In genomic region chr1:45905107-45905821, GRCm38 (mm10) we compare ENCODE assay signal across 7 mouse cellular contexts. TPM values are rescaled to one million over a fixed set of nuclear protein-coding genes. Genes with fewer than 3 reads are reported as not detected.
A peak's percentile ranks its signal among the peaks of the same experiment; 100 is the strongest.
DNase-seq lines count a peak whose midpoint lies in the region; ATAC-seq lines count a peak whose summit lies in the region.

No protein-coding gene starts in this region.

- ATAC-seq in midbrain, embryonic 11.5 days (ENCODE audit: low FRiP score) = peak; percentile 87

- no peaks in the 10 kb centered on the region for H3K27me3 ChIP-seq in limb, embryonic 10.5 days (ENCODE audit: low read depth, poor library complexity, severe bottlenecking)
- H3K27me3 ChIP-seq in midbrain, embryonic 11.5 days (ENCODE audit: control insufficient read depth, insufficient read depth, low read length) = no peaks in the 10 kb centered on the region

- no peak overlapping the region for H3K9ac ChIP-seq in midbrain, embryonic 11.5 days (ENCODE audit: low read length)

- WGBS in limb, embryonic 10.5 days = 14% methylated on average over 5 of the region's 5 CpGs
- 21% methylated on average over 5 of the region's 5 CpGs for WGBS in midbrain, embryonic 11.5 days

- H3K4me1 ChIP-seq in limb, embryonic 10.5 days = peaks cover 12% of the 10 kb centered on the region
- H3K4me1 ChIP-seq in midbrain, embryonic 11.5 days (ENCODE audit: control insufficient read depth, insufficient read depth, low read length) = no peaks in the 10 kb centered on the region

- no peaks in the 10 kb centered on the region for H3K9me3 ChIP-seq in limb, embryonic 10.5 days (replicated peaks)
- no peaks in the 10 kb centered on the region for H3K9me3 ChIP-seq in midbrain, embryonic 11.5 days (ENCODE audit: control insufficient read depth, low read length)

- no peak overlapping the region for H3K27ac ChIP-seq in limb, embryonic 10.5 days
- H3K27ac ChIP-seq in midbrain, embryonic 11.5 days (ENCODE audit: low read depth, low read length) = no peak overlapping the region

- no peaks in the 10 kb centered on the region for H3K36me3 ChIP-seq in limb, embryonic 10.5 days
- no peaks in the 10 kb centered on the region for H3K36me3 ChIP-seq in midbrain, embryonic 11.5 days (ENCODE audit: control insufficient read depth, insufficient read depth, low read length)

- DNase-seq in adrenal gland, postnatal 10 days = peak; percentile 69
- peak; percentile 60 for DNase-seq in embryo, embryonic 9.5 days (ENCODE audit: extremely low spot score)
- DNase-seq in heart, postnatal 4 days = peak; percentile 52
- DNase-seq in limb, embryonic 10.5 days (ENCODE audit: low spot score) = peak; percentile 42
- DNase-seq in midbrain, embryonic 11.5 days (ENCODE audit: low spot score, missing footprints) = peak; percentile 88
- DNase-seq in urinary bladder, postnatal 36 days (ENCODE audit: low spot score in 2 of 2) = peak; percentile 36 to 44
- DNase-seq in layer of hippocampus, postnatal 36 days = no peak

- no peak overlapping the region for H3K4me3 ChIP-seq in limb, embryonic 10.5 days
- H3K4me3 ChIP-seq in midbrain, embryonic 11.5 days (ENCODE audit: low read depth, low read length) = no peak overlapping the region

- H3K4me2 ChIP-seq in midbrain, embryonic 11.5 days = no peak overlapping the region

RNA-seq across cellular contexts. Expression of gene Gm5269, which starts 15.2 kb away (rescaled TPM):
- not detected for total RNA-seq in adrenal gland, postnatal 10 days (2021)
- total RNA-seq in heart, postnatal 4 days (2021) = not detected
- not detected in 2 replicates for polyA plus RNA-seq in limb, embryonic 10.5 days (2016; fragmentation: Nextera tagmentation; extraction: Ambion mirVana)
- polyA plus RNA-seq in midbrain, embryonic 11.5 days (2014; fragmentation: Nextera tagmentation; extraction: Ambion mirVana) = not detected in 2 replicates
- total RNA-seq in layer of hippocampus, postnatal 36 days (2021) = not detected

RNA-seq across cellular contexts. Expression of gene Slc40a1, which starts 21.1 kb away (rescaled TPM):
- total RNA-seq in adrenal gland, postnatal 10 days (2021) = 10 to 100 TPM; 42.9 to 46.7 TPM
- 10 to 100 TPM; 12.9 to 14.0 TPM for total RNA-seq in heart, postnatal 4 days (2021)
- polyA plus RNA-seq in limb, embryonic 10.5 days (2016; fragmentation: Nextera tagmentation; extraction: Ambion mirVana) = 5.0 and 6.6 TPM in 2 replicates
- polyA plus RNA-seq in midbrain, embryonic 11.5 days (2014; fragmentation: Nextera tagmentation; extraction: Ambion mirVana) = 23.3 and 29.1 TPM in 2 replicates
- total RNA-seq in layer of hippocampus, postnatal 36 days (2021) = 1 to 10 TPM; 6.9 to 9.4 TPM

Comparison
In these comparisons a context has a peak if more than half of its experiments do, and no peak if none do; other contexts are left out.
1. DNase-seq: peak in adrenal gland, postnatal 10 days (single experiment), embryo, embryonic 9.5 days (single experiment), heart, postnatal 4 days (single experiment), limb, embryonic 10.5 days (single experiment), midbrain, embryonic 11.5 days (single experiment) and urinary bladder, postnatal 36 days (2 of 2); none in layer of hippocampus, postnatal 36 days (0 of 2).